Mouse (Mus musculus) thymus, postnatal 10 days (tissue): ENCODE data around the gene Eapp.

Source experiments
- DNase-seq, 2 experiments: peaks; one replicate each; pipeline ENCODE4 v3.0.0; 2021; ENCODE audit warnings: low spot score in 2 of 2

The Eapp gene

DNA sequence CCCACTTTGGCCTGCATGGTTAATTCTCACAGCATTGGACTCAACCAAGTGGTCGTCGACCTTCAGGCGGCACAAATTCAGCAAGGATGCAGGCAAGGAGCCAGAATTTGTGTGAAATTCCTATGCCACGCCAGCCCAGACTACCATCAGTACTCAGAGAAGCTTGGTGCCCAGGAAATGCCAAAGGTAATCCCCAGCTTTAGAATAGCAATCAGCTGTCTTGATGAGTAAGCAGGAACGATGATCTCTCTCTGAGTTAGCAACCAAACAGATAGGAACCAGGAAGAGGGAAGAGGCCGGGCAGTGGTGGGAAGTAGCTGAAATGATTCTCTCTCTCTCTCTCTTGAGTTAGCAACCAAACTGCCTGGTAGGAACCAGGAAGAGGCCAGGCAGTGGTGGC is 55.4 kb downstream of the Eapp start:
- no peak for DNase-seq

- no peak for DNase-seq
Measured at GRCm38 (mm10) chr12:54637033-54637432, 58.7 kb downstream of the Eapp start.

- no peak for DNase-seq
Measured at GRCm38 (mm10) chr12:54632141-54632540, 63.6 kb downstream of the Eapp start.

GRCm38 (mm10) chr12:54621942-54622341 is 73.8 kb downstream of the Eapp start:
- no peak for DNase-seq
